Mouse (Mus musculus): ENCODE results near the gene Tmem218.

DNA sequence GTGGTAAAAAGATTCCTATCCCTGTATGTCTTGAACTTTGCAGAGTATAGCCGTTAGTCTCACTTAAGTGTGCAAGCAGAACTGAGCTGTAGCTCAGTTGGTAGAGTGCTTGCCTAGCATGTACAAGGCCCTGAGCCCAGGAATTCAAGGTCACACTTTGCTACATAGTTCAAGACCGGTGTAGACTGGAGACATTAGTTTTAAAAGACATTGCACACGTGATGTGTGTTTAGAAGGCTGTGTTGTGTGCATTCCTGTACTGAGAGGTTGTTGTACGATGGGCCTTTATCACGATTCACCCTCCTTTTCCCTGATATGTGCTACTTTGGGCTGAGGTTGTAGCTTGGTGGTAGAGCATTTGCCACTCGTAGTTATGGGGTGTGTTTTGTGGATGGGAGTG, 42.6 kb downstream of the Tmem218 start:
- no peak for TF ChIP-seq GATA1 (IDR thresholded peaks at IDR 0.05; ENCODE audit: low read length)
- no peak for TF ChIP-seq TAL1 (IDR thresholded peaks at IDR 0.05; ENCODE audit: low read length)

All from erythroblast, embryonic 14.5 days (primary cell).